Mouse (Mus musculus) stomach, postnatal 0 days (tissue): ENCODE measurements around the gene Sf3a2. TPM values are rescaled to one million over a fixed set of nuclear protein-coding genes. Genes with fewer than 3 reads are reported as not detected.

Experiments used
- ATAC-seq: fragments of 200-750 bp; cut with Nextera tagmentation; 2 replicates; pipeline ENCODE4 v1.8.0; 2017; ENCODE audit not compliant: low FRiP score, low TSS enrichment
- DNase-seq: peaks from one replicate; pipeline ENCODE4 v3.0.0-alpha.2; 2016; ENCODE audit warnings: low spot score
- H3K27ac ChIP-seq: fragments of 300-500 bp; sonication (generic); replicated peaks from 2 replicates; pipeline ENCODE4 v1.5.1; 2014; ENCODE audit warnings: mild to moderate bottlenecking, control low read depth
- H3K27me3 ChIP-seq: fragments of 300-500 bp; sonication (generic); 2 replicates; pipeline ENCODE4 v1.6.1; 2014; ENCODE audit warnings: low read length; ENCODE audit not compliant: control insufficient read depth, insufficient read depth
- H3K36me3 ChIP-seq: fragments of 300-500 bp; sonication (generic); 2 replicates; pipeline ENCODE4 v1.6.1; 2014; ENCODE audit warnings: low read length, mixed read lengths; ENCODE audit not compliant: control insufficient read depth, insufficient read depth
- H3K4me1 ChIP-seq: fragments of 300-500 bp; sonication (generic); replicated peaks from 2 replicates; pipeline ENCODE4 v1.6.1; 2014; ENCODE audit warnings: antibody characterized with exemption; ENCODE audit not compliant: control insufficient read depth, insufficient read depth
- H3K4me2 ChIP-seq: fragments of 300-500 bp; sonication (generic); replicated peaks from 2 replicates; pipeline ENCODE4 v1.6.1; 2014; ENCODE audit warnings: low read depth, mild to moderate bottlenecking, control low read depth, moderate library complexity
- H3K4me3 ChIP-seq: fragments of 300-500 bp; sonication (generic); 2 replicates; pipeline ENCODE4 v1.5.1; 2014; ENCODE audit warnings: low read depth, low read length, control low read depth
- H3K9ac ChIP-seq: fragments of 300-500 bp; sonication (generic); 2 replicates; pipeline ENCODE4 v1.6.1; 2014; ENCODE audit warnings: mild to moderate bottlenecking, low read length, control low read depth, mixed read lengths
- H3K9me3 ChIP-seq: fragments of 300-500 bp; sonication (generic); 2 replicates; pipeline ENCODE4 v1.6.1; 2016; ENCODE audit warnings: low read length; ENCODE audit not compliant: control insufficient read depth
- CTCF ChIP-seq: IDR thresholded peaks from 2 replicates; pipeline ENCODE4 v1.5.1; 2016; ENCODE audit warnings: antibody characterized with exemption, low read depth, mild to moderate bottlenecking, moderate library complexity
- EP300 ChIP-seq: optimal IDR thresholded peaks from 2 replicates; pipeline ENCODE3; 2016; ENCODE audit warnings: antibody characterized with exemption
- WGBS: fragments of 180-500 bp; shearing (Covaris S2); extraction: QIAGEN DNeasy Blood & Tissue Kit; methylation state at CpG from one replicate; pipeline ENCODE4 v1.1.7; 2014; 5-methylcytosine and 5-hydroxymethylcytosine counted together
- polyA plus RNA-seq: library from polyadenylated mRNA; unstranded; fragments of >200 nt; fragmentation: Nextera tagmentation; extraction: Ambion mirVana; gene quantifications from 2 replicates; pipeline ENCODE4 v1.2.1, GENCODE M21; 2015

The Sf3a2 gene
- polyA plus RNA-seq, 1 experiment from 2014 or later = 27.7 TPM

- ATAC-seq (no peak), DNase-seq (no peak)
- H3K36me3 ChIP-seq = no peaks in the 10 kb centered on the region
- H3K4me2 ChIP-seq = no peak overlapping the region
- no peaks in the 10 kb centered on the region for H3K27me3 ChIP-seq
- WGBS = 70% methylated on average over 4 of the region's 4 CpGs
- 0 out of 2 replicates have a peak overlapping the region, but pooled peaks have one; percentile 1 for H3K9ac ChIP-seq
- H3K4me3 ChIP-seq = no peak overlapping the region
- H3K4me1 ChIP-seq = peaks cover 5% of the 10 kb centered on the region
- H3K9me3 ChIP-seq = no peaks in the 10 kb centered on the region
- TF ChIP-seq CTCF (no peak), EP300 (no peak)
- H3K27ac ChIP-seq = no peak overlapping the region
Observed at GRCm38 (mm10) chr10:80760596-80761524, 37.1 kb upstream of the Sf3a2 start.

- 54% methylated on average over 3 of the region's 3 CpGs for WGBS
- ATAC-seq (no peak), DNase-seq (no peak)
- H3K27me3 ChIP-seq = no peaks in the 10 kb centered on the region
- H3K4me1 ChIP-seq = no peaks in the 10 kb centered on the region; the same call in none of the 2 replicates
- TF ChIP-seq EP300 (no peak), CTCF (no peak)
- no peak overlapping the region for H3K9ac ChIP-seq
- no peak overlapping the region for H3K27ac ChIP-seq
- H3K36me3 ChIP-seq = no peaks in the 10 kb centered on the region
- H3K9me3 ChIP-seq = no peaks in the 10 kb centered on the region
- no peak overlapping the region for H3K4me3 ChIP-seq
- no peak overlapping the region for H3K4me2 ChIP-seq
Observed at GRCm38 (mm10) chr10:80761821-80762220, 36.2 kb upstream of the Sf3a2 start.

- H3K9ac ChIP-seq = no peak overlapping the region
- DNase-seq = no peak
- no peaks in the 10 kb centered on the region for H3K27me3 ChIP-seq
- peaks cover 10% of the 10 kb centered on the region for H3K36me3 ChIP-seq
- TF ChIP-seq EP300 (no peak), CTCF (no peak)
- H3K4me3 ChIP-seq = no peak overlapping the region
- H3K27ac ChIP-seq = no peak overlapping the region
- H3K4me1 ChIP-seq = no peaks in the 10 kb centered on the region; the same call in none of the 2 replicates
- H3K4me2 ChIP-seq = no peak overlapping the region
- 89% methylated on average over 2 of the region's 2 CpGs for WGBS
- no peaks in the 10 kb centered on the region for H3K9me3 ChIP-seq
- no peak for ATAC-seq
Observed at GRCm38 (mm10) chr10:80763502-80763901, 34.5 kb upstream of the Sf3a2 start.

- no peak overlapping the region for H3K4me3 ChIP-seq
- ATAC-seq = no peak
- 54% methylated on average over 2 of the region's 2 CpGs for WGBS
- peak overlapping the region; percentile 71; the same call in 1 of the 2 replicates for H3K27ac ChIP-seq
- H3K9ac ChIP-seq = no peak overlapping the region
- H3K4me1 ChIP-seq = no peaks in the 10 kb centered on the region; the same call in 1 of the 2 replicates
- DNase-seq = no peak
- no peak for TF ChIP-seq CTCF
- TF ChIP-seq EP300 = no peak
- H3K27me3 ChIP-seq = no peaks in the 10 kb centered on the region
- no peak overlapping the region for H3K4me2 ChIP-seq
- H3K36me3 ChIP-seq = peaks cover 18% of the 10 kb centered on the region
- H3K9me3 ChIP-seq = no peaks in the 10 kb centered on the region
Observed at GRCm38 (mm10) chr10:80765746-80766145, 32.3 kb upstream of the Sf3a2 start.

GRCm38 (mm10) chr10:80766161-80766815 is 31.7 kb upstream of the Sf3a2 start:
- H3K36me3 ChIP-seq = peaks cover 18% of the 10 kb centered on the region
- DNase-seq = peak; percentile 42
- no peaks in the 10 kb centered on the region for H3K9me3 ChIP-seq
- H3K9ac ChIP-seq = no peak overlapping the region
- TF ChIP-seq CTCF (no peak), EP300 (no peak)
- H3K27ac ChIP-seq = peak overlapping the region; percentile 71
- ATAC-seq = peak; percentile 78
- no peak overlapping the region for H3K4me2 ChIP-seq
- WGBS = 58% methylated on average over 10 of the region's 10 CpGs
- H3K27me3 ChIP-seq = no peaks in the 10 kb centered on the region
- no peak overlapping the region for H3K4me3 ChIP-seq
- no peaks in the 10 kb centered on the region; the same call in 1 of the 2 replicates for H3K4me1 ChIP-seq
